Comparison of ENCODE assay signal across 15 mouse cellular contexts in the genomic region with DNA sequence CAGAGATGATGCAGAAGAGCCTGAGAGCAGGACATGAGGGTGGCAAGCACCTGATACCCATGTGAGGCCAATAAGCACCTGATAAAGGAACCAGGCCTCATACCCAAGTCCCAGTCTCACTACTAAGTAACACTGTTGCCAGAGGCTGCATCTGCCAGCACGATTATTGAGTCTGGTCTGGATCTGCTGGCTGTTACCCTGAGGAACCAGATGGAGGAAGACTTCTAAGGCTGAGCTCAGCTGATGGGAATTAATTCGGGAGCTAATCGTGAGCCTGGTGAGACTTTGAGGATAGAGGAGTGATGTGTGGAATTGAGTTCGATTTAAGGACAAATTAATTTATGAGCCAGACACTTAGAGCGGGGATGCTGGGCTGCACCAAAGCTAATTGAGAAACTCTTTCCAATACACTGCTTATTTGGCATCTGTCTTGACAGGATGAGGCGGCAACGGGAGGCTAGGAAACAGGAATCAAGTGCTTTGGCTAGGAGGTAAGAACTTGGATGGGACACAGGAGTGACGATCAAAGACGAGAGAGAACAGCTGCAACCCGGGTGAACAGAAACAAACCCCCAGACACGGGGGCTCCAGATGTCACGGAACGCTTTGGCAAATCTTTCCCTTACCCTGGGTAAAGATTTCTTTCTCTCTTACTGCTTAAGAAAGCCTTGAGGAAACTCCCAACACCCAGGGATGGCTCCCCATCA. TPM values are rescaled to one million over a fixed set of nuclear protein-coding genes. Genes with fewer than 3 reads are reported as not detected.
DNase-seq lines count a peak whose midpoint lies in the region; ATAC-seq and TF ChIP-seq lines count a peak whose summit lies in the region.
"Had no signal": no experiment of that assay in that cellular context is flagged by ENCODE, and none has a peak within 500 bp of the region (broad histone marks: within the 10 kb centered on the region; RNA-seq: fewer than 3 reads in every experiment).

No protein-coding gene starts in this region.

- WGBS in forebrain, embryonic 15.5 days, result 75% methylated on average over 13 of the region's 13 CpGs
- WGBS in forebrain, embryonic 12.5 days, result 95% methylated on average over 13 of the region's 13 CpGs

- no peak overlapping the region for H3K4me2 ChIP-seq in forebrain, embryonic 15.5 days (replicated peaks)
- no peak overlapping the region for H3K4me2 ChIP-seq in forebrain, embryonic 12.5 days
- H3K4me2 ChIP-seq: embryonic facial prominence, embryonic 15.5 days; liver, embryonic 11.5 days; lung, embryonic 15.5 days had no signal

- H3K27me3 ChIP-seq in forebrain, embryonic 15.5 days, result no peaks in the 10 kb centered on the region
- no peaks in the 10 kb centered on the region for H3K27me3 ChIP-seq in forebrain, embryonic 12.5 days
- H3K27me3 ChIP-seq: embryonic facial prominence, embryonic 15.5 days; lung, embryonic 15.5 days had no signal

- TF ChIP-seq POLR2A in brain, embryonic 14.5 days (IDR thresholded peaks at IDR 0.05; ENCODE audit: borderline replicate concordance, extremely low read depth, insufficient read depth, insufficient read length, poor library complexity, severe bottlenecking), result no peak

- H3K4me1 ChIP-seq in forebrain, embryonic 15.5 days, result no peaks in the 10 kb centered on the region
- H3K4me1 ChIP-seq in forebrain, embryonic 12.5 days, result no peaks in the 10 kb centered on the region
- H3K4me1 ChIP-seq: embryonic facial prominence, embryonic 15.5 days; lung, embryonic 15.5 days had no signal

- no peak for TF ChIP-seq CTCF in layer of hippocampus, adult 2 months (conservative IDR thresholded peaks at IDR 0.05)
- no peak for TF ChIP-seq CTCF in brain, embryonic 14.5 days (IDR thresholded peaks at IDR 0.05; ENCODE audit: borderline replicate concordance, extremely low read depth, insufficient read depth, insufficient read length)

- intact Hi-C loops in gastrocnemius, postnatal 36 days (cut with DNase I), result no loop called here

- H3K36me3 ChIP-seq in forebrain, embryonic 15.5 days, result no peaks in the 10 kb centered on the region
- H3K36me3 ChIP-seq in forebrain, embryonic 12.5 days (replicated peaks), result no peaks in the 10 kb centered on the region
- H3K36me3 ChIP-seq: embryonic facial prominence, embryonic 15.5 days; lung, embryonic 15.5 days had no signal

- H3K9me3 ChIP-seq in forebrain, embryonic 15.5 days, result no peaks in the 10 kb centered on the region
- H3K9me3 ChIP-seq in forebrain, embryonic 12.5 days, result no peaks in the 10 kb centered on the region
- H3K9me3 ChIP-seq: embryonic facial prominence, embryonic 15.5 days; lung, embryonic 15.5 days had no signal

- H3K9ac ChIP-seq in forebrain, embryonic 15.5 days (replicated peaks), result no peak overlapping the region
- no peak overlapping the region for H3K9ac ChIP-seq in forebrain, embryonic 12.5 days
- H3K9ac ChIP-seq: embryonic facial prominence, embryonic 15.5 days; lung, embryonic 15.5 days had no signal

- DNase-seq in layer of hippocampus, adult 2 months (ENCODE audit: low spot score in 2 of 2), result peak in 1 of 2 experiments; percentile 45
- no peak for DNase-seq in layer of hippocampus, postnatal 25 days (ENCODE audit: extremely low spot score in 1 of 2, low spot score in 1 of 2)
- peak; percentile 65 for DNase-seq in brain, embryonic 14.5 days (ENCODE audit: low read depth)
- DNase-seq in gastrocnemius, postnatal 36 days, result peak; percentile 20 to 28
- DNase-seq in spleen, postnatal 4 days (ENCODE audit: low spot score in 2 of 2), result no peak
- DNase-seq in kidney, postnatal 4 days, result no peak
- DNase-seq: adrenal gland, postnatal 10 days; B cell, adult 2 months; kidney, postnatal 25 days had no signal

- ATAC-seq in forebrain, embryonic 15.5 days (replicated peaks), result peak; percentile 66
- ATAC-seq in forebrain, embryonic 12.5 days (ENCODE audit: low FRiP score), result no peak
- ATAC-seq: intestine, postnatal 0 days had no signal

- peak overlapping the region; percentile 72 for H3K27ac ChIP-seq in forebrain, embryonic 15.5 days (replicated peaks)
- H3K27ac ChIP-seq in forebrain, embryonic 12.5 days, result no peak overlapping the region
- H3K27ac ChIP-seq in layer of hippocampus, adult 2 months, result peak overlapping the region; percentile 68
- H3K27ac ChIP-seq: embryonic facial prominence, embryonic 15.5 days; lung, embryonic 15.5 days had no signal

- H3K4me3 ChIP-seq in forebrain, embryonic 15.5 days, result no peak overlapping the region
- H3K4me3 ChIP-seq in forebrain, embryonic 12.5 days (replicated peaks), result no peak overlapping the region
- H3K4me3 ChIP-seq in layer of hippocampus, adult 2 months, result peak overlapping the region; percentile 33
- H3K4me3 ChIP-seq: embryonic facial prominence, embryonic 15.5 days; lung, embryonic 15.5 days had no signal

RNA-seq across cellular contexts. Expression of a gene that starts 15.9 kb away (rescaled TPM):
- 49.0 and 50.9 TPM in 2 replicates for polyA plus RNA-seq in forebrain, embryonic 15.5 days (2015; fragmentation: Nextera tagmentation; extraction: Ambion mirVana)
- polyA plus RNA-seq in forebrain, embryonic 12.5 days (2016; fragmentation: Nextera tagmentation; extraction: Ambion mirVana), result 34.1 and 37.1 TPM in 2 replicates
- total RNA-seq in layer of hippocampus, adult 2 months (2021), result 10 to 100 TPM; 99.3 TPM
- total RNA-seq in layer of hippocampus, postnatal 25 days (2021), result 10 to 100 TPM; 92.1 to 96.4 TPM
- polyA plus RNA-seq in brain, embryonic 14.5 days (2012; rRNA removed), result 30.6 and 38.1 TPM in 2 replicates
- total RNA-seq in gastrocnemius, postnatal 36 days (2021), result 10 to 100 TPM; 85.0 to 99.9 TPM

Comparison
In these comparisons a context has a peak if more than half of its experiments do, and no peak if none do; other contexts are left out.
1. DNase-seq: peak in brain, embryonic 14.5 days (single experiment) and gastrocnemius, postnatal 36 days (2 of 2); none in layer of hippocampus, postnatal 25 days (0 of 2), spleen, postnatal 4 days (0 of 2) and kidney, postnatal 4 days (0 of 2).